Mouse (Mus musculus): ENCODE measurements around the gene Zfp174.

DNA sequence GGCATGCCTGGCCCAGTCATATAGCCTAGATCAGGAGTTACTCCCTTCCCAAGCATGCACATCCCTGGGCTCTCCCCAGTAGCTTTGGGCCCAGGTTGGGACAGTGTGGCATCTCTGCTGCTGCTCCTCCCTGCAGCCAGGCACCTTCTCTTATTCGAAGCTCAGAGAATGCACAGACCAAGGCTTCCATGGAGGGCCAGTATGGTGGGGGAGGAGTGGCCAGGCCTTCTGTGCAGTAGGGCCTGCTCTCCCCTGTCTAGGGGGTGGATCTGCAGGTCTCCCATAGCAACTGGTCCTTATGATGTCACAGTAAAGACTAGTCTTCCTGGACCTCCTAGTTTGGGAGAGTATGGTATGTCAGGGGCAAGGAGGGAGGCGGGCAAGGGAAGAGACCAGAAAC lies 60.4 kb downstream of the Zfp174 start:
- TF ChIP-seq GATA1 (IDR thresholded peaks at IDR 0.05; ENCODE audit: borderline replicate concordance, low read length), result no peak
- no peak for TF ChIP-seq FLI1 (IDR thresholded peaks at IDR 0.05; ENCODE audit: low read length)
